Mouse (Mus musculus) olfactory bulb, adult 2 months (tissue): Measurements from ENCODE around the gene Iqgap1.

Experiments used
- CTCF ChIP-seq: fragments of 200-500 bp; IDR thresholded peaks from 2 replicates; pipeline ENCODE4 v1.5.1; 2012; ENCODE audit warnings: low read depth, mild to moderate bottlenecking, low read length, moderate library complexity; ENCODE audit not compliant: insufficient read depth
- POLR2A ChIP-seq: fragments of 200-500 bp; IDR thresholded peaks from 2 replicates; pipeline ENCODE4 v1.6.1; 2012; ENCODE audit warnings: mild to moderate bottlenecking, low read depth, low read length, moderate library complexity; ENCODE audit not compliant: insufficient read depth

GRCm38 (mm10) chr7:80667190-80667589 is 158.6 kb downstream of the Iqgap1 start:
- no peak for TF ChIP-seq POLR2A
- TF ChIP-seq CTCF, result no peak
